Mouse (Mus musculus) NIH3T3 (cell line): ENCODE measurements around the gene Ntn5.
"Not testable (repeated sequence)": the region's sequence is repeated elsewhere in the genome, so short reads cannot be mapped to it uniquely, and the experiment has no call there.

Experiments used
- DNase-seq: peaks from one replicate; pipeline ENCODE4 v3.0.0-alpha.2; 2012; ENCODE audit warnings: low read depth

Gene Ntn5

GRCm38 (mm10) chr7:45683396-45684050 lies at the start of gene Ntn5:
TSS of gene Ntn5 (plus strand) at chr7:45684022.
- no peak for DNase-seq

DNA sequence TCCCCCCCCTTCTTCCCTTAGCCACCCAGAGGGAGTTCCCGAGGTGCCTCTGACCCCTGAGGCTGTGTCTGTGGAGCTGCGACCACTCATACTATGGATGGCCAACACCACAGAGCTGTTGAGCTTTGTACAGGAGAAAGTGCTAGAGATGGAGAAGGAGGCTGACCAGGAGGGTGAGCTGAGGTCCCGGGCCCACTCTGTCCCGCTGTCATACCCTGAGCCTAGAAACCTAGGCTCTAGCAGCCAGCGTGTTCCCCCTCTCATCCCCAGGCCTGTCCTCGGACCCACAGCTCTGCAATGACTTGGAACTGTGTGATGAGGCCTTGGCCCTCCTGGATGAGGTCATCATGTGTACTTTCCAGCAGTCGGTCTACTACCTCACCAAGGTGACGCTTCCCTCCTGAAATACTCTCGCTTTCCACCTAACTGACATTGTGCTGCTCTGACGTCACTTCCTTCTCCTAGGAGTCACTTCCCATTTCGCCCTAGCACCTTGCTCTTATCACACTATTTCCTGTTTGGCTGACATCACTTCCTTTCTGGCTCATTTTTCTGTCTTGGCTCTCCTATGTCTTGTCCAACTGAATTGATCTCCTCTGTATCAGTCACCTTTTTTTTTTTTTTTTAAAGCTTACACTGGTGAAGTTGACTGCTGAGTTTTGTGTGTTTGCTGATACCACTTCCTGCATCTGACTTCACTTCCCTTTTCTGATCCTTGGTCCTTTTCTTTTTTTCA lies 48.7 kb upstream of the Ntn5 start:
- DNase-seq, result no peak

- DNase-seq, result no peak
These were observed 47.8 kb upstream of the Ntn5 start for GRCm38 (mm10) chr7:45635711-45636688.

- DNase-seq, result no peak
These were observed 46.1 kb upstream of the Ntn5 start for GRCm38 (mm10) chr7:45637710-45638109.

- peak; percentile 94 for DNase-seq
These were observed 45.0 kb upstream of the Ntn5 start for GRCm38 (mm10) chr7:45638623-45639401.

DNA sequence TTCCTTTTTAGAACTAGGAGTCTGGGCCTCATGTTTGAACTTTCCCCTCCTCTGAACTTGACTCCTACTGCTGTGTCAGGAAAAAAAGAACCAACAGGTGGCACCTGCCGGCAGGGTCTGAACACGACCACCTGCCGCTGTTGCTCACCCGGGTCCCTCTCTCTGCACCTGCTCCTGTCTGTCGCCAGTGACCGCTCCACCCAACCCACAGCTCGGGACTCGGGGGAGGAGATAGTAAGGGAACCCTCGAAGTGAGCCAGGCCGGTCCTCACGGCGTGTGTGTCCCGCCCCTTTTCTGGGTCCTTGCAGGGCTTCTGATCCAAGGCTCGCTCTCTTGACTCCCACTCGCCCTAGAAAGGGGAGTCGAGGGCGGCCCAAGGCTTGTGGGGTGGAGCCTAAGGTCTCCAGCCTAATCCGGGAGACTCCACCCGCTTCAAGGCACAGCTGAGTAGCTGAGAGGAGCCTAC lies 44.2 kb upstream of the Ntn5 start, which contains the start of gene Mamstr:
Gene Mamstr, plus strand, starts transcription at position 417 of the 467 bp plus-strand sequence.
- DNase-seq, result no peak

DNA sequence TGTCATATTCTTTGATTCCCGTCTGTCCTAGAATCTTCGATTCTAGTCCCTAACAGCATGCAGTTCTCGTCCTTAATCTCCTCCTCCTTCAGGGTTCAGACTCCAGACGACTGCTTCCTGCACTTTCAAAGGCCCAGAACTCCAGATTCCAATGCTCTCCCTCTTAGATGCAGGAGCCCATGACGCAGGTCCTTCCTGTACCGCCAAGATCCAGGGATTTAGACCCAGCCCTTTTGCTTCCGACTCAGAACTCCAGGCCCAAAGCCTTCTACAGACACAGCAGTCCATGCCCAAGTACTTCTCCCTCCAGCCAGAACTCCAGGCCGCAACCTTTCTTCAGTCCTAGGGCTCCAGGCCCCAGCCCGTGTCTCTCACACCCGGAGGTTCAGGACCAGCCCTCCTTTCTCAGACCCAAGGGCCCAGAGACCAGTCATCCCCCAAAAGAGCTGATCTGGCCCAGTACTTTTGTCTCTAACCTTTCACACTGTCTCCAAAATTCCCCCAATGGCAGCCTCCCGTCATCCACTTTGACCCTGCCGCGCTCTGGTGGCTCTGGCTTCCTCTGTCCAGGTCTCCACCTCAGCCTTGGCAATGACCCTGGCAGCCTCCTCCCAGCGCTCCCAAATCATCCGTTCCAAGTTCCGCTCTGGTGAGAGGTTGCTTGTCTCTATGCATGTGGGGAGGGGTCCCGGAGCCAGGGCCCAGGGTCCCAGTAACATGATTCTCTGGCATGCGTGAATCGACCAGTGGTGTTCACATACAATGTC lies 43.4 kb upstream of the Ntn5 start:
- DNase-seq, result no peak

DNA sequence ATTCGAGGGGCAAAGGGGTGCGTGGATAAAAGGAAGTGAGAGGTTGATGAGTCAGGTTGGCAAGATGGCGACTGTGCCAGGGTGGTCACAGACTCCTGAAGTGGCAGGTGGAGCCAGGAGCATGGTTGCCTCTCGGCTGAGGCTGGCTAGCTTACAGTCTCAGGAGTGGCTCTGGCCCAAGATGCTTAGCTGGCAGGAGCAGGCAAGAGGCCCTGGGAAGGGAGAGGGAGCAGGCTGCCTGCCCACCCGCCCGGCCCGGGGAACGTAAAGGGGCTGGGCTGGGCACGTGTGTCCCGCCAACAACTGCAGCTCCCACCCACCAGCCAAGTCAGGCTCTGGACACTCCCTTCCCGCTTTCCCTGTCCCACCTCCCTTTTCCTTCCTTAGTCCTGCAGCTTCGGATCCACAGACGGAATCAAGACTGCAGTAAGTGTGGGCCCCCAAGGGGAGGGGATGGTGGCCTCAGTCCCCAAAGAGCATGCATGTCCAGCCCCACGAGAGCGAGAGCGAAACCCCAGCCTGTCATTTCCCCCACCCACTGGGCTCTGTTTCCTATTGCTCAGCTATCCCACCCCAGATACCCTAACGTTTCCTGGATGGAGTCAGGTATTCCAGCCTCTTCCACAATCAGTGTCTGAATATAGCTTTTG lies 42.3 kb upstream of the Ntn5 start:
- peak; percentile 85 for DNase-seq

DNA sequence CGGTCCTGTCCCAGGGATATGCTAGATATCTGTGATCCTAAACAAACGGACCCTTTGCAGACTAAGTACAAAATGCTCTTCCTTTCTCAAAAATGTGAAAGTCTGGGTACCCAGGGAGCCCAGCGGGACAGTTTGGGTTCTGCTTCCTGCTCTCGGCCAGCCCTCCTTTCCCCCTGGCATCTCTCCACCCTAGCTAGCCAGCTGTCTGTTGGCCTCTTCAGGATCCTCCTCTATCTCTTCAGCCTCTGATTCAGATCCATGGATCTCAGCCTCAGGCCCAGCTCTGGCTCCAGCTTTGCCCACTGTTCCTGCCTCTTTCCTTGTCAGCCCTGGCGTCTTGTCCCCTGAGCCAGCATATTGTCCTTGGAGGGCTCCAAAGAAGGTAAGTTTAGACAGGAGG lies 41.7 kb upstream of the Ntn5 start:
- DNase-seq, result peak; percentile 44

GRCm38 (mm10) chr7:45642503-45643255 lies 41.1 kb upstream of the Ntn5 start:
- DNase-seq, result no peak

DNA sequence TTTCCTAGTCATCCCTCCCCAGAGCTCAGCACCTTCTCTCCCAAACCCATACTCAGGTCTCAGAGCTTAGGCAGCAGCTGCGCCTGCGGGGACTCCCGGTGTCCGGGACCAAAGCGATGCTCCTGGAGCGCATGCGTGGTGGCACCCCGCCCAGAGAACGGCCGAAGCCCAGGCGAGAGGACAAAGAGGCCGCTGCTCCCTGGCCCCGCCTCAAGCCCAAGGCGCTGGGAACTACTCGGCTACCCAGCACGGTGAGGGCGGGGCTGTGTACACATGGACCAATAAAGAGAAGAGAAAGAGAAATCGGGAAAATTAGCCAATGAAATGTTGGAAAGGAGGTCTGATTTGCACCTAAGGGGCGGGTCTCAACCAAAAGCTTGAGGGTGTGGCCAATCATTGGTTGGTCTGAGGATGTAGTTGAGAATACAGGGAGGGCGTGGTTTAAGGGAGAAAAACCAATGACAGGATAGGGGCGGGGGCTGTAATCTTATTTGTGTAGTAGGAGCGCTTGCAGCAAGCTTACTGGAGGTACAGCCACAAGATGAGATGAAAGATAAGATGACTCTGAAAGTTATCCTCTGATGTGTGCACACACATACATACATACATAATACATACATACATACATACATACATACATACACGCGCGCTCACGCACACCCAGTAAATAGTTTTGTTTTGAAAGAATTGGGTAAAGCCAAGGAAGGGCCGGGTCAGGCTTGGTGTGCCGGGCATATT lies 40.2 kb upstream of the Ntn5 start:
- peak; percentile 98 for DNase-seq

GRCm38 (mm10) chr7:45644183-45644582 lies 39.6 kb upstream of the Ntn5 start:
- DNase-seq, result peak; percentile 62

DNA sequence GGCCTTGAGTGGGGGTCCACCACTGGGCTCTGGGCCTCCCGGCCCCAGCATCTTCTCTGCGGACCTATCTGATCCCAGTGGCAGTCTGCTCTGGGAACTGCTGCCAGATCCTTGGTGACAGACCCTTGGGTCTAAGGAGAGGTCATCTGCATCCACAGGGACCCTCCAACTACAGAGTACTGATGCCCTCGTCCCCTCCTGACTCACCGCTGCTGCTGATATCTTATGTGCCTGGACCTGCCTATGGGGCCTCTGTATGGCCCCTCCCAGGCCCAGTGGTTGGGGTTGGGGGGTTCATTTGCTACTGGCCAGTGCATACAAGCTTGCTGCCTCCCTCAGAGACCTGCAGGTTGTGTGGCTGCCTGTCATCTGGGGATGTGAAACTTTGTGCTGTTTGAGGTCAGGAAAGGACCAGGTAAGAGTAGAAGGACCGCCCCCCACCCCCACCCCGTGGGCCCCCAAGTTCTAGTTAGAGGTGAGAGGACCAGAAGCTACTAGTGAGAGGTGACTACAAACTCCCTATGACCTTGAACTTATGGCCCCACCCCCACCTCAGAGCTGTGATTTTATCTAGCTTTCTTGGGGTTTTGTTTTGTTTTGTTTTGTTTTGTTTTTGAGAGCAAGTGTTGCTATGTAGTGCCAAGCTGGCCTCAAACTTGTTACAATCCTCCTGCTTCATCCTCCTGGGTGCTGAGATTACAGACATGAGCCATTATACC lies 38.8 kb upstream of the Ntn5 start:
- DNase-seq, result no peak

- no peak for DNase-seq
These were observed 38.2 kb upstream of the Ntn5 start for GRCm38 (mm10) chr7:45645591-45645971.

GRCm38 (mm10) chr7:45646671-45647070 lies 37.2 kb upstream of the Ntn5 start:
- DNase-seq, result no peak

GRCm38 (mm10) chr7:45649351-45649750 lies 34.5 kb upstream of the Ntn5 start:
- DNase-seq, result no peak

- DNase-seq, result not testable (repeated sequence)
These were observed 33.3 kb upstream of the Ntn5 start for GRCm38 (mm10) chr7:45650484-45650883.

DNA sequence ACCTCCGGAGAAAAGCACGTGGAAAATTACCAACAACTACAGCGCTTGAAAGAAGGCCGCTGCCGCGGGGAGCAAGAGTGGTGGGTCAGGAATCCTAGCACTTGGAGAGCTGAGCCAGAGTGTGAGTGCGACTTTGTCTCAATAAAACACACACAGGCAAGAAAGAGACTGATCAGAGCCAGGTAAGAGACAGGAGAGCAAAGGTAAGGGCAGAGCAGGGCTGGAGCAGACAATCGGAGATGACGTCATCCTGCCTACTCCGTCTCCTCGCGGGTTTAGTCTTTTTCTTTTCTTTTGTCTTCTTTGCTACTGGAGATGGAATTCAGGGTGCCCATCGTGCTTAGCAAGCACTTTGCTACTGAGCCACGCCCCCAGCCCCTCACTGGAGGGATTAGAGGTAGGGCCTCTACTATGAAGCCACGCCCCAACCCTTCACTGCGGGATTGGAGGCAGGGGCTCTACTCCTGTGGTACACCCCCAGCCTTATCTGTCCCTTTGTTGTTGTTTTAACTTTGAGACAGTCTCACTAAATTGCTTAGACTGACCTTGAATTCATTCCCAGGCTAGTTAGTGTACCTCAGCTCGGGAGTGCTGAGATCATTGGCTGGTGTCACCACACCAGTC lies 29.3 kb upstream of the Ntn5 start:
- no peak for DNase-seq
